Mouse (Mus musculus): Measurements from ENCODE around the gene Gm7978. TPM values are rescaled to one million over a fixed set of nuclear protein-coding genes. Genes with fewer than 3 reads are reported as not detected.
"Not testable (repeated sequence)": the region's sequence is repeated elsewhere in the genome, so short reads cannot be mapped to it uniquely, and the experiment has no call there.

Gm7978 gene
- not detected in 2 replicates for polyA plus RNA-seq (2016; fragmentation: Nextera tagmentation; extraction: Ambion mirVana)

DNA sequence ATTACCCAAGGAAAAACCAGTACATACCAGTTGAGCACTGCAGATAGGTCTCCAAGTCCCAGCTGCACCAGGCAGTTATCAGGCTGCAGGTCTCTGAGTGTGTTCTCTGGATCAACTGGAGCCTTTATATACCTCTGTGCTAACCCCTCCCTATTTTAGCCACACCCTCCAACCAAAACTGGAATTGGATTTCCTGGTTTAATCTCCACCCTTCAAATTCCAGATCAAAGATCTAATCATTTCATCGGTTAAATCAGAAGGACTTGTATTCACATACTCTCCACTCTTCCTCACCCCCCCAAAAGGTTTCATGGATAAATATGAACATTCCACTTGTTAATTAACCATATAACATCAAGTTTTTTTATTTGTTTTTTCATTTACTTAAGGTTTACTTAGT, at the start of gene Gm7978:
Gene Gm7978 (minus strand): TSS at position 101 of the 400 bp plus-strand sequence.
- not testable (repeated sequence) for H3K27ac ChIP-seq; H3K4me2 ChIP-seq (replicated peaks); H3K4me3 ChIP-seq; ATAC-seq (ENCODE audit: low FRiP score, low read depth); H3K27me3 ChIP-seq (replicated peaks); H3K36me3 ChIP-seq; H3K9me3 ChIP-seq; H3K4me1 ChIP-seq; H3K9ac ChIP-seq
- no CpG with 5 or more reads among the region's 1 CpGs for WGBS

DNA sequence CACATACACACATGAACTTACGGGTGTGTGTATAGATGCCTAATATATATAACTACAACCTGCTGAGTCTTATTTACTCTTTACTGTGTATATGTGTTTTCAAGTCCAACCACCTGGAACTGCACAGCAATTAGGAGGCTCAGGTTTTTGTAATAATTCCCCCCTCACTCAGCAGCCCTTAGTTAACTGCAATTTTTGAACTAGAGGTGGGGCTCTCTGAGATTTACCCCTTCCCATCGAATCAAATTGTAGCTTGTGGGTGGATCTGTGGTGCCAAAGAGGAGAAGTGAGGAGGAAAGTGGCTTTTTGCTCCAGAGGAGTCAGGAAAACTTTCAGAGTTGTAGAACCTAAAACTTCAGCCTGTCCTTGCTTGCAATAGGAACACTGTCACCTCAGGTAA, 39.7 kb upstream of the Gm7978 start, which contains the start of gene E330014E10Rik:
Gene E330014E10Rik (plus strand): TSS at position 301 of the 400 bp plus-strand sequence.
- WGBS: no CpG with 5 or more reads among the region's 2 CpGs
- not testable (repeated sequence) for H3K27ac ChIP-seq; H3K4me2 ChIP-seq (replicated peaks); H3K27me3 ChIP-seq (replicated peaks); H3K9ac ChIP-seq; H3K36me3 ChIP-seq; ATAC-seq (ENCODE audit: low FRiP score, low read depth); H3K4me3 ChIP-seq; H3K4me1 ChIP-seq; H3K9me3 ChIP-seq

DNA sequence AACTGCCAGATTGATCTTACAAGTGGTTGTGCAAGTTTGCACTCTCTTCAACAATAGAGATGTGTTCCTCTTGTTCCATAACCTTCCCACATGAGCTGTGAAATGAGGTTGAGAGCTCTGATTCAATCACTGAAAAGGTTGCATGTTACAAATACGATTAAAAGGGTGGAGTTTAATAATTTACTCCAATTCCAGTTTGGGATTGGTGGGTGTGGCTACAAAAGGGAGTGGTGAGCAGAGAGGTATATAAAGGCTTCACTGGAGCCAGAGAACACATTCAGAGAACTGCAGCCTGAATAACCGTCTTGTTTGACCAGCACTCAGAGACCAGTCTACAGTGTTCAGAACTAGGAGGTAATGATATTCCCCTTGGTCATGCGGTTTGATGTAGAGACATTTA, 5.7 kb upstream of the Gm7978 start, which contains the start of gene Gm7982:
Gene Gm7982 (plus strand): TSS at position 301 of the 400 bp plus-strand sequence.
- not testable (repeated sequence) for ATAC-seq (ENCODE audit: low FRiP score, low read depth)

More for the DNA sequence above, 5.7 kb upstream of the Gm7978 start, which contains the start of gene Gm7982:
- H3K4me2 ChIP-seq (replicated peaks); H3K4me3 ChIP-seq; H3K36me3 ChIP-seq; H3K9me3 ChIP-seq; H3K27me3 ChIP-seq (replicated peaks); H3K9ac ChIP-seq; H3K4me1 ChIP-seq; H3K27ac ChIP-seq: not testable (repeated sequence)
- no CpG with 5 or more reads among the region's 3 CpGs for WGBS

Other genes with a start within 250 kb of the Gm7978 start
- gene Gm3286, start 225.4 kb downstream of the Gm7978 start, polyA plus RNA-seq (2016; fragmentation: Nextera tagmentation; extraction: Ambion mirVana): not detected in 2 replicates
- not detected in 2 replicates for gene Gm7971, start 141.3 kb downstream of the Gm7978 start, polyA plus RNA-seq (2016; fragmentation: Nextera tagmentation; extraction: Ambion mirVana)
- gene Gm7982, start 5.8 kb upstream of the Gm7978 start, polyA plus RNA-seq (2016; fragmentation: Nextera tagmentation; extraction: Ambion mirVana): not detected in 2 replicates
- gene E330014E10Rik, start 39.8 kb upstream of the Gm7978 start, polyA plus RNA-seq (2016; fragmentation: Nextera tagmentation; extraction: Ambion mirVana): not detected in 2 replicates
- gene Cxcl13, start 220.8 kb upstream of the Gm7978 start, polyA plus RNA-seq (2016; fragmentation: Nextera tagmentation; extraction: Ambion mirVana): 0.56 and 1.0 TPM in 2 replicates

Data from neural tube, embryonic 12.5 days (tissue).